Mouse (Mus musculus) ES-CJ7 (cell line): ENCODE results near the gene Polr3gl.

Experiments used
- DNase-seq: peaks from one replicate; pipeline ENCODE4 v3.0.0; 2011; ENCODE audit warnings: low read depth, low spot score

The Polr3gl gene

DNA sequence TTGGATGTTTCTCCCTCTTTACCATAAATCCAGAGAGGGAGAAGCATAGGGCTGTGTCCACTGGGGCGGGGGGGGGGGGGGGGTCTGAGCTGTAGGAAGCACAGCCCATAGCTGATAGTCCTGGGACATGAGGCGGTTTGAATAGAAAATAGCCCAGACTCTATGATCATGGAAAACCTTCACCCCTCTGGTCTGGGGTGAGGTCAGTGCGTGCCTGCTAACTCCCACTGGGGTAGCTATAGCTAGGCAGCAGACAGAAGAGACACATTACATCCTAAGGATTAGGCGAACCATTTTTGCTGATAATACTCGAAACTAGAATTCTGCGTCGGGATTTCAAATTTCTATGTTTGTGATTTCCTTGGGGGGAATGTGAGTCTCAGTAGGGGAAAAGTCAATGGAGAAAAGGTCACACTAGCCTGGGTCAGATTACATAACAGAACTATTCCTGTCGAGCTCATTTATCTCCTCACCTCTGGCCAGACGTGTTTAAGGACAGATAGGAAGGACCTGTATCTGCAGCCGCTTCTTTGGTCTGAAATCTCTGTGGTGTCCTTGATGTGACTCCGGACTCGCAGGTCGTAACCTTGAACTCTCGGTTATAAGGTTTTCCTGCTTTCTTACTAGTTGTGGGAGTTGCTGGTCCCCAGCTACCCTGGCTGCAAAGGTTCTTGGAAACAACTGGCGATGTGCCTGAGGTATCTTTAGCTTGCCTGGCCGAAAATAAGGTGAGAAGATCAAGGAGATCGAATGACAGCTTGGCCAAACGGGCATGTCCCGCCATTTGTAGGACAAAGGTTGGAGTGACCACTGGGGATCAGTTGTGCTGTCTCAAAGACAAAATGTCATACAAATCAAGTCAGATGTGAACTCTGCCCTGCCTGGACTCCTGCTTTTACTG is 20.1 kb downstream of the Polr3gl start:
- no peak for DNase-seq

DNA sequence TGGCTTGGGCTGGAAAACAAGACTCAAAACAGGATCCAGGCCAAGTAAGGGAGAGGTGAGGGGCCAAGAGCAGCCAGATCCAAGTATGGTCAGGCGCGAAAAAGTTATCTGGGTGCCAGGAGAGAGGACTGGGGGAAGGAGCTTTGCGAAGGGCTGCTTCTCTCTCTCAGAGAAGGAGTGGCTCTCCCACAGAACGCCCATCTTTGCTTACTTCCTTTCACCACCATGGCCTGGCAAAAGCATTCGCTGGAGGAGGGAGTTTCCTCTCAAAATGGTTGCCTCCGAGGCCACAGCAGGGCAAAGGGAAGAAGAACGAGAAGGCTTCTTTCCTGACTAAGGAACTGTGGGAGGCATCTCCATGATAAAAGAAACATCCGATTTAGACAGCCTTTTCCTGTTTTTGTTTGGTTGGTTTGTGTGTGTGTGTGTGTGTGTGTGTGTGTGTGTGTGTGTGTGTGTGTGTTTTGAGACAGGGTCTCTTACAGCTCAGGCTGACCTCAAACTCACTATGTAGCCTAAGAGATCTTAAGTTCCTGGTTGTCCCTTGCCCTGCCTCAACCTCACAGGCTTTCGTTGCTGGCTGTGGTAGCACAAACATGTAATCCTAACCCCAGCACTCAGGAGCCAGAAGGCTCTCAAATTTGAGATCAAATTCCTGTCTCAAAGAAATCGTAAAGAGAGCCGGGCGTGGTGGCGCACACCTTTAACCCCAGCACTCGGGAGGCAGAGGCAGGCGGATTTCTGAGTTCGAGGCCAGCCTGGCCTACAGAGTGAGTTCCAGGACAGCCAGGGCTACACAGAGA is 21.9 kb downstream of the Polr3gl start:
- peak; percentile 60 for DNase-seq

DNA sequence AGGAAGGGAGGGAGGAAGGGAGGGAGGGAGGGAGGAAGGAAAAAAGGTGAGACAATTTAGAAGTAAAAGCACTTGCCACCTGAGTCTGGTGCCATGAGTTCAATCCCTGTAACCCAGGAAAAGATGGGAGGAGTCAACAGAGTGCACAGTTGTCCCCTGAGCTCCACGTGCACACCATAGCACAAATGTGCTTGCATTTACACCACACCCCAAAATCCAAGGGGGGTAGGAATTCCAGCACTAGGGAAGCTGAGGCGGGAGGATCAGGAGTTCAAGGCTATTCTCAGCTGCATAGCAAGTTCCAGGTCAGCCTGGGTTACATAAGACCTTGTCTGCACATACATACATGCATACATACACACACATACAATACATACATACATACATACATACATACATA is 22.6 kb downstream of the Polr3gl start:
- DNase-seq, result peak; percentile 90

DNA sequence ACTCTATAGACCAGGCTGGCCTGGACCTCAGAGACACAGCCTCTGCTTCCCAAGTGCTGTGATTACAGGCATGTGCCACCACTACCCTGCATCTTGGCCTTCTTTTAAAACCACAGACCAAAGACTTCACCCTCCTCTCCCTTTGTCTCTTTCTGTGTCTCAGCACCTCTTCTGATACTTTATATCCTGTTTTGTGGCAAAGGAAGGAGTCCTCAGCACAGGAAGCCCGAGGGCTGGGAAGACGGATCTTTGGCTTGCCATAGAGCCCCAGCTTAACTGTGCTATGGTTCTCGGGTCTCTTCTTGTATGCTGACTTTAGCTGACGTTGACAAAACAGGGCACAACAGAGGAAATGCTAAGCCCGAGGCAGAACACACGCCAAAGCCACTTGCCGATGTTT is 23.3 kb downstream of the Polr3gl start:
- no peak for DNase-seq

DNA sequence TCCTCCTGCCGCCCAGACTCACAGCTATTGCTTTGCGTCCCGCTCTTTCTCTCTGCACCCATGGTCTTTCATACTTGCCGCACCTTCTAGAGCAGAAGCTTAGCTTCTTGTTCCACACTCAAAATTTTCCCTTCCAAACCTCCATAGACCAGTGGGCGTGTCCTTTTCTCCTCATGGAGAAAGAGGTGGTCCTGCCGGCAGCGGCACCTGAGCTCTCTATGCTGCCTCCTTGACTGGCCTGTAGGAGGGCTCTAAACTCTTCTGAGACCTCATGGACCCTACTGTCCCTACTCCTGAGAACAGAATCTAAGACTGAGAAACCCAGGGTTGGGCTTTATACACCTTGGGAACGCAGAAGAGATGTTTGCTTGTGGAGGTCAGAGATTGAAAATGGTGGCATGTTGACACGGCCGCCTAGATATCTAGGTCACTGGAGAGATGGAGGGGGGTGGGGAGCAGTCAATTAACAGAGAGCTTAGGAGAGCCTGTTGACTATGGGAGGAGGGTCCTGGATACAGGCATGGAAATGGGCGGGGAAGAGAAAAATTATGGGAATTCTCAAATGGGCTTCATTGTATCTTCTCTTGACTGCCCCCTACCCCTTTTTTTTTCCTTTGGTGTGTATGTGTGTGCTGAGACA is 23.9 kb downstream of the Polr3gl start:
- peak; percentile 59 for DNase-seq

DNA sequence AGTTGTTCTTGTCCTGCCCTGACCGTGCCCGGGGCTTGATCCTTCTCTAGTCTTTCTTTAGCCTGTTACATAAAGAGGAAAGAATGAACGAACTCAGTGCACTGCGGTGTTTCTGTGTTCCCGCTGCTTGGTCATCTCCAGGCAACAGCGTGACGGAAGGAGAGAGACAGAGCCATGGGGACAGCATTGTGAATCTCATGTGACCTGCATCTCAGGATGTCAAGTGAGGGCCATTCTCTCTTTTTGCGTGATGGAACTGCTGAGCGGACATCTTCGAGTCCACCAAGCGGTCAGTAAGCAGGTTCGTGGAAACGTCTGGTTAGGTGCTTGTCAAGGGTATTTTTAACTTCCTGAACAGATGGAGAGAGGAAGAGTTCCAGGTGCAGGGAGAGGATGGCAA is 24.5 kb downstream of the Polr3gl start:
- DNase-seq, result no peak

DNA sequence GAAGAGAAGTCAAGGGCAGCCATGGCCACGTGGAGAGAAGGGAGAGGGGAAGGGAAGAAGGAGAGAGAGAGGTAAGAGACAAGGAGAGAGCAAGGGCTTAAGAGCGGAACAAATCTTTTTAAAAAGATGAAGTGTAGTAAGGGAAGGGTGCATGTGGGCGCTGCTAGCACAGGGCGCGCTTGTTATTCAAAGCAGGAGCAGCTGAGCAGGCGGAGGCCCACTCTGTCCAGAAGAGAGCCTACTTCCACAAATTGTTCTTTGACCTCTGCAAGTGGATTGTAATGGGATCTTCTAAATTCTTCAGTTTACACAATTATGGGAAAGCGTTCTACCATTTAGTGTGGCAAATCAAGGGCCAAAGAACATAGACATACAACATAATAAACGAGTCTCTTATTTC is 25.4 kb downstream of the Polr3gl start:
- DNase-seq, result no peak

DNA sequence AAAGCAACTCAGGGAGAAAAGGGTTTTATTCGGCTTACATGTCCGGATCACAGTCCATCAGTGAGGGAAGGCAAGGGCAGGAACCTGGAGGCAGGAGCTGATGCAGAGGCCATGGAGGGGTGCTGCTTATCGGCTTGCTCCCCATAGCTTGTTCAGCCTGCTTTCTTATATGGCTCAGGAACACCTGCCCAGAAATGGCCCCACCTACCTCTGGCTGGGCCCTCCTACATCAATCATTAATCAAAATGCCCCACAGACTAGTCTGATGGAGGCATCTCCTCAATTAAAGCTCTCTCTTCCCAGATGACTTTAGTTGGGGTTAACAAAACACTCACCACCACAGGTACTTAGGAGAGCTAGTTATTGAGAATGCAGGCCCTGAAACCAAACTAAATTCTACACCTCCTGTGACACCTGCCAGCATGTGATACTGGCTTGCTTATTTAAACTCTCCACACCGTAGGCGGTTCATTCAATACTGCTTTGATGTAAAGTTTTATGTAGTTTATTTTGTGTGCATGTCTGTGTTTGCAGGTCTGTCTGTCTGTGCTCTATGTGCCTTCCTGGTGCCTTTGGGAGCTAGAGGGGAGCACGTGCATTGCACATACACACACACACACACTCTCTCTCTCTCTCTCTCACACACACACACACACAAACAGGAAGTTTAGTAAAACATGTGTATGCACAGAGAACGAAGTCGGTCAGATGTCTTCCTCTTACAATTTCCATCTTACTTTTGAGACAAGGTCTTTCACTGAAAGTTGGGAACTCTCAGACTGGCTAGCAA is 27.1 kb downstream of the Polr3gl start:
- no peak for DNase-seq

DNA sequence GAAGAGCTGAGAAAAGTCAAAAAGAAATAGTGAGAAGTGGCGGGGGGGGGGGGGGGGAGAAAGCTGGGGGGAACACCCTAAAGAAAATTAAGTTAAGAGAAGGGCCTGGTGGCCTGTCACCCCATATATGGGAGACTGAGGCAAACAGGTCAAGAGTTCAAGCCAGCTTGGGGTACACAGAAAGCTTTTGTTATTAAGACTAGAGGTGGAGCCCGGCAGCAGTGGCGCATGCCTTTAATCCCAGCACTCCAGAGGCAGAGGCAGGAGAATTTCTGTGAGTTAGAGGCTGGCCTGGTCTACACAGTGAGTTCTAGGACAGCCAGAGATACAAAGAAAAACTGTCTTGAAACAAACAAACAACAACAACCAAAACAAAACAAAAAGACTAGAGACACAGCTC is 28.9 kb downstream of the Polr3gl start:
- peak; percentile 80 for DNase-seq

DNA sequence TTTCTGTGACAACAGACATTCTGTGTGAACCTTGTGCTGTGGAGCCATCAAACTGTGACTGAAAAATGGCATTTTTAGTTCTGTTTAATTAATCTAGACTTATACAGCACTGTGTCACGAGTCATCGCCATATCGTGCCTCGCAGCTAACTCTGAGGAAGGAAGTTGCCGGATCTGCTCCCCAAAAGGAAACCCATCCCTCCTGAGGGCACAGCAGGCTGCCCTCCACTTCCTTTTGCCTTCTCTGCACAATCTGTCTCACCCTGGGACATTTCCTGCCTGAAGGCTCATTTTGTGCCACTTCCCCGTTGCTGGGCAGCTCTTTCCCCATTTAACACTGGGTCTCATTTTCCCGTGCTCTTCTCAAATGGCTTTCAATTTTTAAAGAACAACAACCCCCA is 29.3 kb downstream of the Polr3gl start:
- DNase-seq, result peak; percentile 53

DNA sequence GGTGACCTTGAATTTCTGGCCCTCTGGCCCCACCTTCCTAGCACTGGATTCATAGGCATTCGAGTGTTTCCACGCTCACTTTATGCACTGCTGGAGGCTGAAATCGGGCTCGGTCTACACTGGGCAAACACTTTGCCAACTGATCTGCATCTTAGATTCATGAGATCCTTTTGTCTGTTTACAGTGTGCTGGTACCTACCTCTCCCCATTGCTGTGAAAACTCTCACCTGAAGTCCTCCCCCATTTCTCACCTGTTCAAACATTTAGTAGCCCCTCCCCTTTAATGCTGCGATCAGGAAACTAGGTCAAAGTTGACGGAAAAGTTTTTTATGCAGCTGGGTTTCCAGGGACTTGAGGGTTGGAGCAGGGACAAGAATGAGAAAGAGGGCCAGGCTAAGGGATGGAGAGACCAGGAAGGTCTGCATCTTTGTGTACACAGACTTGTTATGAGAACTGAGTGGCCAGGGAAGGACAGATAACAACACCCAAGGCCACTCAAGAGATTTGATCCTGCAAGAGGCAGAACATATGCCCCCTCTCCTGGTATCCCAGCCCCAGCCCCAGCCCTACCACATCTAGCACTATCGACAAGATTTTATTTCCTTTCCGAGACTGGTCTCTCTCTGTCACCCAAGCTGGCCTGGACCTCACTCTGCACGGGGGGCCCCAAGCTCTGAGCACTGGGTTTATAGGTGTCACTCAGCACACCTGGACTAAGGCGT is 29.9 kb downstream of the Polr3gl start:
- DNase-seq, result no peak

DNA sequence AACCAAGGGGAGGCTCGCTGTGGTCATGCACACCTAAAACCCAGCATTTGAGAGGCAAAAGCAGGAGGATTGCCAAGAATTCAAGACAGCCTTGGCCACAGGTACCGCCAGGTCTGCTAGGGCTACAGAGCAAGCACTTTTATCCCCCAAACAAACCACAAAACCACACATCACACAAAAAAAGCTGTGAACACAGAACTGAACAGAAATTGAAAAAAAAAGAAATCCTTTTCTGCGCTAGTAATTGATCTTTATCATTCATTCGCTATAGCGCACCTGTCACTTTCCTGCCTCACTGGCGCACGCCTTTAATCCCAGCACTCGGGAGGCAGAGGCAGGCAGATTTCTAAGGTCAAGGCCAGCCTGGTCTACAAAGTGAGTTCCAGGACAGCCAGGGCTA is 30.7 kb downstream of the Polr3gl start:
- no peak for DNase-seq

DNA sequence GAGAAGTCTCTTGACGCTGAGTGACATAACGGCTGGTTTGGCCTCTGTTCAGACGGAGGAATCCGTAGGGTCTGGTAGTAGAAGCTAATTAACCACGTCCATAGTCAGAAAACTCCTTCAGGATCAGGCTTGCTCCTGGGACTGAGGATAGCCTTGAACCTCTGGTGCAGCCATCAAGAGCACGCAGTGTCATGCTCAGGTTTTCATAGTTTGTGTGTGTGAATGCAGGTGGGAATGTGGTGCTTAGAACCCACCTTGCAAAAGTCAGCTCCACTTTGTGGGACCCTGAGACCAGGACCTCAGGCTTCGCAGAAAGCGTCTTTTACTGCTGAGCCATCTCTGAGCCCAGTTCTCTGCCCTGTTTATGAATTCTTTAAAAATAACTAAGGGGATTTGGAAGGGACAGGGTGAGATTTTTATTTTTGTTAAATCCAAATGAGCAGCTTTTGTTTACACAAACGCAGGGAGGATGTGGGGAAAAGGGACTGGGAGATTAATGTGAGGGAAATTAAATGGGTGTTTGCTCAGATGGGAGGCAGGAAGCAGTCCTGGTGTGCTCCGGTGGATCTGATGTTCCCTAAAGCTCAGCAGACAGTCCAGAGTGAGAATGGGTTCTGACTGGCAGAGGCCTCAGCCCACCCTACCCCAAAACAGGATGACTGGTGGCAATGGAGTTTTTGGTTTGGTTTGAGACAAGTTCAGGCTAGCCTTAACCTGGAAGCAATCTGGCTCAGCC is 31.9 kb downstream of the Polr3gl start:
- DNase-seq, result no peak

DNA sequence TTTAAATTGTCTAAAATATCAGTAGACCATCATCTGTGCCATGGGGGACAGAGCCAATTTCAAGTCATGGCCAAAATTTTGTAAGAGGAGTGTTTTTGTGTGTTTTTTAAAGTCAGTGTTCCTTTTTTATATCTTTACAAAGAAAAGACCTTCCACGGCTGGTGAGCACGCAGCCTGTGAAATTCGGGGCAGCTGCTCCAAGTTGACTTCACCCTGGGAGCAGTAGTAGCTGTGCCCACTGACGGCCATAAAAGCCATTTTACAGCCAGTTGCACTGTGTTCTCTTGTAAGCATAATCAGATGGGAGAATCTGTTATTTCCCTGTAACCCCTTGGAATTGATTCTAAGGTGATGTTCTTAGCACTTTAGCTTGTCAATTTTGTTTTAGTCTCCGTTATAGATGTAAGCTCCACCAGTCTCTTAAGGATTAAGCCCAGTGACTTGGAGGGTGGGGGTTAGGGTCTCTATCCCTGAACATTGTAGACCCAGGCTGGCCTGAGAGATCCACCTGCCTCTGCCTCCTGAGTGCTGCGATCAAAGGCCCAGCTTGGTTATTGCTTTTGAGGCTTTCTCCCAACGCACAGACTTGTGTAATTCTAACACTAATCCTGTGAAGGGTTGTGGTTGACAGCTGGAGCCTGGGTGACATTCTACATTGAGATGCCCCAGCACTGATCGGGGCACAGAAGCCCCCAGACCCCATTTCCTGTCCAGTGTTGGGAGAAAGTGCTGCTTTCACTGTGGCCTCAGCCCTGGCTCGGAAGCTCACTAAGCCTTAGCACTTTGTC is 32.9 kb downstream of the Polr3gl start:
- no peak for DNase-seq

DNA sequence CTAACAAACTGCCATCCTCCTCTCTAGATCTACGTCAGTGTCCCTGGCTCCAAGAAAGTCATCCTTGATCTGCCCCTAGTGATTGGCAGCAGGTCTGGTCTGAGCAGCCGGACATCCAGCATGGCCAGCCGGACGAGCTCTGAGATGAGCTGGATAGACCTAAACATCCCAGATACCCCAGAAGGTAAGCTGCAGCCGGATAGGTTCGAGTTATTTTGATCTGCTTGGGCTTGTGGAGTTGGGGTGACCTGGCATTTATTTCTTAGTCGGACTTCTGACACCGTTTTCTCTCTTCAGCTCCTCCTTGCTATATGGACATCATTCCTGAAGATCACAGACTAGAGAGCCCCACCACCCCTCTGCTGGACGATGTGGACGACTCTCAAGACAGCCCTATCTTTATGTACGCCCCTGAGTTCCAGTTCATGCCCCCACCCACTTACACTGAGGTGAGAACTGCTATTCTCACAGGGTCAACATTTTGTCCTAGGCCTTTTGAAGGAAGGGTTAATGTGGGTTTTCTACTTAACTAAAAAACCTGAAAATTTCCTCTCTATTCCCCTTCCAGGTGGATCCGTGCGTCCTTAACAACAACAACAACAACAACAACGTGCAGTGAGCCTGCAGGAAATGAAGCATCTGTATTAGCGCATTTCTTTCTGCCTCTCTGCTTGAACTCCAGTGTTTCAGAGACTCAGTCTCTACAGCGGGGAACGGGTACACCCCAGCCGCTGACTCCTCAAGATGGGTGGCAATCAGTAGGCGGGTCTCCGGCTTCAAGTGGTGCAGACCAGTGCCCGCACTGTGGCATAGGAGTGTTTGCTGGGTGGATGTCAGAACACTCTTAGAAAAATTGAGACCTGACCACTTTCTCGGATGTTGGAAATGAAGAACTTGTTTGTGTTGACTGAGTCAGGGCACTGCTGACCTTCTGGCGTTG is 33.8 kb downstream of the Polr3gl start:
- DNase-seq, result no peak

DNA sequence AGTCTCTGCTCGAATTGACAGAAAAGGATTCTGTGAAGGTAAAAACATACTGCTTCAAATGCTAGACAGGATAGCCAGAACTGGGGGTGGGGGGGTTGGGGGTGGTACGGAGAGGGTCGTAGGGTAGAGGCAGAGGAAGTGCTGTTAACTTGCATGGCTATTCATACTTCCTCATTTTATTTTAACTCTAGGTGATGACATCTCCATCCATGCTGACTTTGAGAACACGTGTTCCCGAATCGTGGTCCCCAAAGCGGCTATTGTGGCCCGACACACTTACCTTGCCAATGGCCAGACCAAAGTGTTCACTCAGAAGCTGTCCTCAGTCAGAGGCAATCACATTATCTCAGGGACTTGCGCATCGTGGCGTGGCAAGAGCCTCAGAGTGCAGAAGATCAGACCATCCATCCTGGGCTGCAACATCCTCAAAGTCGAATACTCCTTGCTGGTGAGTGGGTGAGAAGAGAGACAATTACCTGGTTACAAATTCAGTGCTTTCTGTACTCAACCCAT is 34.5 kb downstream of the Polr3gl start:
- no peak for DNase-seq

DNA sequence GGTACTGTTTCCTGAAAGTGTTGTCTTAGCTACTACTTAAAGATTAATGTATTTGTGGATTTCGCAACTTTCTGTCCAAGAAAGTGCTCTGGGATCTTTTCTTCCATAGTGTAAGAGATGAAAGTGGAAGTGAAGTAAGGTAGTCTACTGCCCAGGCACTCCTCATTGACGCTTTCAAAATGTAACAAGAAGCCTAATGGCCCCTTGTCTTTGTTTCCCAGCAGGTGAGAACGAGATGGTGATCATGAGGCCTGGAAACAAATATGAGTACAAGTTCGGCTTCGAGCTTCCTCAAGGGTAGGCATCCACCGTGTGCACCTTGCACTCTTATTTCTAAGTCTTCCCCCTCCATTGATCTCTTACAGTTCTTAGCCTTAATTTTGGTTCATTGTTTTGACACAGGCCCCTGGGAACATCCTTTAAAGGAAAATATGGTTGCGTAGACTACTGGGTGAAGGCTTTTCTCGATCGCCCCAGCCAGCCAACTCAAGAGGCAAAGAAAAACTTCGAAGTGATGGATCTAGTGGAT is 35.2 kb downstream of the Polr3gl start:
- no peak for DNase-seq

DNA sequence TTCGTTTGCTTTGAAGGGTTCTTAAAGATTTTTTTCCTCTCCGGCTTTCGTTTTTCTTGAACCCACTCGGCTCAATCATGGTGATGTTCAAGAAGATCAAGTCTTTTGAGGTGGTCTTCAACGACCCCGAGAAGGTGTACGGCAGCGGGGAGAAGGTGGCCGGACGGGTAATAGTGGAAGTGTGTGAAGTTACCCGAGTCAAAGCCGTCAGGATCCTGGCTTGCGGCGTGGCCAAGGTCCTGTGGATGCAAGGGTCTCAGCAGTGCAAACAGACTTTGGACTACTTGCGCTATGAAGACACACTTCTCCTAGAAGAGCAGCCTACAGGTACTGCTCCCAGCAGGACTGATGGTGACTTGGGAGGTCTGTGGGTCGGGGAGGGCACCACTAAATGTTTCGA is 35.8 kb downstream of the Polr3gl start:
- no peak for DNase-seq
